Mouse (Mus musculus) testis, adult 2 months (tissue): ENCODE results near the gene Cdkl2.

Experiments
- CTCF ChIP-seq: fragments of 200-500 bp; IDR thresholded peaks from 2 replicates; pipeline ENCODE4 v1.5.1; 2012; ENCODE audit warnings: low read depth, mild to moderate bottlenecking, inconsistent platforms, low read length, moderate library complexity; ENCODE audit not compliant: control insufficient read depth, insufficient read depth, insufficient replicate concordance
- POLR2A ChIP-seq: fragments of 200-500 bp; IDR thresholded peaks from 2 replicates; pipeline ENCODE4 v1.6.1; 2012; ENCODE audit warnings: low read depth, mild to moderate bottlenecking, inconsistent platforms, low read length, moderate library complexity; ENCODE audit not compliant: control insufficient read depth

GRCm38 (mm10) chr5:91959986-91960385 lies 83.7 kb downstream of the Cdkl2 start:
- TF ChIP-seq CTCF (no peak), POLR2A (no peak)
